Mouse (Mus musculus): Measurements from ENCODE around the gene Rptor. TPM values are rescaled to one million over a fixed set of nuclear protein-coding genes. Genes with fewer than 3 reads are reported as not detected.

Rptor gene
- polyA plus RNA-seq, 1 experiment from 2014 or later = 18.3 TPM

DNA sequence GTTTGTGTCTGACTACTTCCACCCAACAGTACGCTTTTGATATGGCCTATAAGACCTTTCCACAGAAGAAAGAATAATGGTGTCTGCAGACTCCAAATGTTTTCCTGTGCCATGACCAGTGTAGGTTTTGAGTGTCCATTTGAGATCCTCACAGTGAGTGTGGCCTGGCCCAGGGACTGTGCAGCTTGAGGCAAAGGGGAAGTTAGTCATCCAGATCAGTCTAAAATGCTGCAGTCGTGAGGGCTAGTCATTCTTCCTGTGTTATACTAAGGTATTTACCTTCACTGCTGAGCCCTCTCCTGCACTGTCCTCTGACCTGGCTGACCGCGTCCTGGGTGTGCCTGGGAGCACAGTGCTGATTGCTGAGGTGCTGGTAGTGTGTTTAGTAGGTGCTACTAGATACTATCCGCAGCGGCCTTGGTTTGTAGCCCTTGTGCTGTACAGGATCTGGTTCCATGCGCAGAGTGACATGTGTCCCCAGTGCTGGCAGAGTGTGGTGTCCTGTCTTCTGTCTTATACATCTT is 211.4 kb downstream of the Rptor start:
- Histone ChIP-seq H3K36me3 (peaks cover 28% of the 10 kb centered on the region), H3K27me3 (no peaks in the 10 kb centered on the region), H3K9me3 (replicated peaks) (no peaks in the 10 kb centered on the region), H3K4me2 (replicated peaks) (no peak overlapping the region), H3K27ac (no peak overlapping the region), H3K9ac (no peak overlapping the region), H3K4me1 (peaks cover 8% of the 10 kb centered on the region; the same call in 1 of the 2 replicates), H3K4me3 (no peak overlapping the region)
- no peak for ATAC-seq (ENCODE audit: low FRiP score)
- WGBS = 93% methylated on average over 7 of the region's 7 CpGs

DNA sequence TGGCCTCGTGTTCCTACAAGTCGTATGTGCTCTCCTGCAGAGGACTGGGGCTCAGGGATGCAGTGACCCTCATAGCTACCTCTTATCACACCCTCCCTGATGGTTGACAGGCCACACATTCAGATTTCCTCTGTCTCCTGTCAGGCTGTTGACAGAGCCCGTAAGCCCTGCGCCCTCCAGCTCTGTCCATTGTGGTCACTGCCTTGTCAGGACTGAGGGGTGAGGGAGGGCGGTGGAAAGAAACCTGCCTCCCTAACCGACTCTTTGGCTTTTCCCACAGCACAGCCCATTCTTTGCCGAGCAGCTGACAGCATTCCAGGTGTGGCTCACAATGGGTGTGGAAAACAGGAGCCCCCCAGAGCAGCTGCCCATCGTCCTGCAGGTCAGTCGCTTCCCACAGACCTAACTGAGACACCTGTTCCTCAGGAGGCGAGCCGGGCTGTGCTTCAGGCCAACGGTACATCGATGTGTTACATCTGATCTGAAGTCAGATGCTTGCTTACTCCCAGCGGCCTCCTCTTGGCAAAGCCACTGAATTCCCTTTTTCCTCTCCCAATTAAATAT is 214.2 kb downstream of the Rptor start:
- peaks cover 38% of the 10 kb centered on the region for H3K36me3 ChIP-seq
- no peak overlapping the region for H3K4me3 ChIP-seq
- ATAC-seq (ENCODE audit: low FRiP score) = no peak
- no peak overlapping the region for H3K27ac ChIP-seq
- H3K9me3 ChIP-seq (replicated peaks) = no peaks in the 10 kb centered on the region
- no peaks in the 10 kb centered on the region for H3K27me3 ChIP-seq
- peaks cover 8% of the 10 kb centered on the region; the same call in 1 of the 2 replicates for H3K4me1 ChIP-seq
- no peak overlapping the region for H3K4me2 ChIP-seq (replicated peaks)
- 86% methylated on average over 14 of the region's 14 CpGs for WGBS
- H3K9ac ChIP-seq = no peak overlapping the region

DNA sequence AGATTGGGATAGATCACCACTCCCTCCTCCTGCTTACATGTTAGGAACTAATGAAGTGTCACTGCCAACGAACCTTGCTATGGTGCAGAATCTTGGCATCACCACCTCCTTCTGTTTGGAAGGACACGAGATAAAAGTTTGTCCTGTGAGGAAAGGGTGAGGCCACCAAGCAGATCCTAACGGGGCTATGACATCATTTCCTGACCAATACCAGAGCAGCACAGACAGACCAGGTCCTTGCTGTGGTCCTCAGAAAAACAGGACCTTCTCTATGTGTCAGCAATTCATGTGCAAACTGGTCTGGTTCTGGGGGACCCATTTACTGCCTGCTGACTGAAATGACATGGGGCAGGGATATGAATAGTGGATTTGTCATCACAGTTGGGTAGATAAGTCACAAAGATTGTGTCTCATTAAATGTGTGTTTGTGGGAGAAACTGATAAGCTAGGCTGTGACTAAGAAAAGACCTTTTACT is 214.7 kb downstream of the Rptor start:
- WGBS = 86% methylated on average over 3 of the region's 3 CpGs
- H3K36me3 ChIP-seq = peaks cover 36% of the 10 kb centered on the region
- no peak overlapping the region for H3K9ac ChIP-seq
- H3K27me3 ChIP-seq = no peaks in the 10 kb centered on the region
- H3K4me1 ChIP-seq = peaks cover 8% of the 10 kb centered on the region; the same call in 1 of the 2 replicates
- H3K4me3 ChIP-seq = no peak overlapping the region
- no peak overlapping the region for H3K4me2 ChIP-seq (replicated peaks)
- ATAC-seq (ENCODE audit: low FRiP score) = no peak
- no peak overlapping the region for H3K27ac ChIP-seq
- H3K9me3 ChIP-seq (replicated peaks) = no peaks in the 10 kb centered on the region

DNA sequence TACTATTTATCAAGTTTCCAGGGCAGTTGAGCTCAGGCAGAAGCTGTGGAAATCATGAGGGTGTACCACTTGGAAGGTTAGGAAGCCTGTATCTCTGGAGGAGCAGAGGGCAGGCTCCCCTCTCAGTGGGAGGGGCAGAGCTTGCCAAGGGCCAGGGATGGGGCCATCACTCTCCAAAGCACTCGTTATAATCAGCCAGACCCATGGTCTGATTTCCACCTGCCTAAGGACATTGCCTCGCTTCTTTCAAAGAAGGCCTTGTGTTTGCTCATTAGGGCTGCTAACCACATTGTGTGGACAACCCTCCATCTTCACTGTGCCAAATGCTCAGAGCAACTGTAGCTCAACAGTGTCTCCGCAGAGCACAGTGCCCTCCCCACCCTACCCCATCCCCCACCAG is 215.2 kb downstream of the Rptor start:
- 62% methylated on average over 3 of the region's 3 CpGs for WGBS
- Histone ChIP-seq H3K27ac (no peak overlapping the region), H3K4me1 (peaks cover 8% of the 10 kb centered on the region; the same call in 1 of the 2 replicates), H3K4me3 (no peak overlapping the region), H3K9ac (no peak overlapping the region), H3K9me3 (replicated peaks) (no peaks in the 10 kb centered on the region), H3K27me3 (no peaks in the 10 kb centered on the region), H3K36me3 (peaks cover 36% of the 10 kb centered on the region), H3K4me2 (replicated peaks) (no peak overlapping the region)
- no peak for ATAC-seq (ENCODE audit: low FRiP score)

DNA sequence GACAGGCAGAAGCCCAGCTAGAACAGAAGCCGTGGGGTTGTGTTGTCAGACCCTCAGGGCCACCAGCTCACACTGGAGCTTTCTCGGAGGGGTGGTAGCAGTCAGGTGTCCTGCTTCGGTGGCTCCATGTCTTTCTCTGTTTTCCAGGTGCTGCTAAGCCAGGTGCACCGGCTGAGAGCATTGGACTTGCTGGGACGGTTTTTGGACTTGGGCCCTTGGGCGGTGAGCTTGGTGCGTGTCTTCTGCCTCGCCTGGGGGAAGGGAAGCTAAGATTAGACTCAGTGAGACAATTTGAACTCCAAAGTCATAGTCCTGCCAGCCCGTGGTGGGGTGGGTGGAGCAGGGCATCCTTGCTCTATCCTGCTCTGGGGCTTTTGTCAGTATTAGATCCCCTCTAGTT is 218.8 kb downstream of the Rptor start:
- no peak overlapping the region for H3K4me2 ChIP-seq (replicated peaks)
- 90% methylated on average over 9 of the region's 9 CpGs for WGBS
- H3K9ac ChIP-seq = no peak overlapping the region
- no peaks in the 10 kb centered on the region for H3K27me3 ChIP-seq
- ATAC-seq (ENCODE audit: low FRiP score) = no peak
- no peak overlapping the region for H3K27ac ChIP-seq
- peaks cover 41% of the 10 kb centered on the region for H3K36me3 ChIP-seq
- no peak overlapping the region for H3K4me3 ChIP-seq
- H3K4me1 ChIP-seq = peaks cover 8% of the 10 kb centered on the region; the same call in 1 of the 2 replicates
- no peaks in the 10 kb centered on the region for H3K9me3 ChIP-seq (replicated peaks)

DNA sequence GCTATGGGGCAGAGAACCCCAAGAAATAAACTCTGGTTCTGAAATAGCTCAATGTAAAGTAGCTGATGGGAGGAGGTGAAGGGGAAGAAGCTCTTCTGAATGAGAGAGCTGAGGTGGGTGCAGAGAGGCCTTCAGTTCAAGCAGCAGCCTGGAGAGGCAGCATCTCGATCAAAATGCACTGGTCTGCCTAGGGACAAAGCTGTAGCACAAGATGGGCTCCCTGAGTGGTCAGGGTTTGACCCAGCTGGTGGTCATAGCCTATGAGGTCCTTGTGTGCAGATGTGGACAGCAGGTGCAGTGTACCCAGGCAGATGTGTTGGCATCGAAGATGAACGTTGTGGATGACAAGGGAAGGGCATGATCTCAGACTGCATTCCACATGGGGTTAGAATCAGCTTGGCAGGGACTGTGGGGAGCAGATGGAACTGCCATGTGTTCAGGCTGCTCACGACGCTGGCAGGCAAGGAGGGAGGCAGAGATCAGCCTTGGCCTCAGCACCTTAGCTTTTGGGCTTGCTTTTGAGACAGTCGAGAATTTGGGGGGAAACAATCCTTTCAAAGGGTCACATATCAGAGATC is 221.5 kb downstream of the Rptor start:
- peaks cover 36% of the 10 kb centered on the region for H3K36me3 ChIP-seq
- H3K4me3 ChIP-seq = no peak overlapping the region
- no peaks in the 10 kb centered on the region for H3K27me3 ChIP-seq
- no peak overlapping the region for H3K4me2 ChIP-seq (replicated peaks)
- no peak overlapping the region for H3K27ac ChIP-seq
- ATAC-seq (ENCODE audit: low FRiP score) = no peak
- H3K9ac ChIP-seq = no peak overlapping the region
- no peaks in the 10 kb centered on the region for H3K9me3 ChIP-seq (replicated peaks)
- no peaks in the 10 kb centered on the region for H3K4me1 ChIP-seq
- WGBS = 84% methylated on average over 6 of the region's 6 CpGs

DNA sequence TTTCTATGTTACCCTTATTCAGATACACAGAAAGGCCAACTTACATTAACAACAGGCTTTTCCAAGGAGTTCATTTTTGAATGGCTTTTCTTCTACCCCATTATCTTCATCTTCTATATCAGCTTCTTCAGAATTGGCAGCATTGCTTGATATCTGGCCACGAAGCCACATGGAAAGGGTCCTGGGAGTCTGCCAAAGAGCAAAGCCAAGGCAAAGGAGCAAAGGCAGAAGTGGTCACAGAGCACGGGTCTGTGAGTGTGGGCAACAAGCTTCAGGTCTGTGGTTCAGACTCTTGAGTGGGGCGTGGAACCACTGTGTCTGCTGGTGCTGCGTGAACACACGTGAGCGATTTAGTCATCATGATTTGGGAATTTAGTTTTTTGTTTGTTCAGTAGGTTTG is 223.1 kb downstream of the Rptor start:
- H3K9ac ChIP-seq = no peak overlapping the region
- 97% methylated on average over 6 of the region's 6 CpGs for WGBS
- H3K4me3 ChIP-seq = no peak overlapping the region
- peaks cover 2% of the 10 kb centered on the region; the same call in 1 of the 2 replicates for H3K4me1 ChIP-seq
- no peaks in the 10 kb centered on the region for H3K27me3 ChIP-seq
- no peak overlapping the region for H3K27ac ChIP-seq
- no peak overlapping the region for H3K4me2 ChIP-seq (replicated peaks)
- ATAC-seq (ENCODE audit: low FRiP score) = no peak
- H3K36me3 ChIP-seq = peaks cover 31% of the 10 kb centered on the region
- H3K9me3 ChIP-seq (replicated peaks) = no peaks in the 10 kb centered on the region

DNA sequence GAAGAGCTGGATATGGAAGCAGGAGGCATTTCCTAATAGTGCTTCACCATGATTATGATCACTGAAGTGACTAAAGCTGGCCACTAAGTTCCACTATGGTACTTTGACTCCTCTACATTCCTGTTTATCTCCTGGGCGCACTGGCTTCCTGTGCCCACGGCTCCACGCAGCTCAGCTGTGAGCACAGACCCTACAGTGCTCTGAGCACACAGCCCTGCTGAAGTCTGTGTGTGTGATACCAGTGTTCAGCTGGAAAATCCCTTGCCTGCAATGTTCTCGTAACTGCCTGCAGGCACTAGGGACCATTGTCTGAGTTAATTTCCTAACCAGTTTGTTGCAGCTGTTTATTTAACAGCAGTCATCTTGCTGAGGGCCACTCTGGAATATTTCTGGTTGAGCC is 223.5 kb downstream of the Rptor start:
- H3K27ac ChIP-seq = no peak overlapping the region
- no peak for ATAC-seq (ENCODE audit: low FRiP score)
- 85% methylated on average over 4 of the region's 4 CpGs for WGBS
- no peak overlapping the region for H3K4me2 ChIP-seq (replicated peaks)
- no peaks in the 10 kb centered on the region for H3K9me3 ChIP-seq (replicated peaks)
- H3K36me3 ChIP-seq = peaks cover 34% of the 10 kb centered on the region
- peaks cover 5% of the 10 kb centered on the region for H3K4me1 ChIP-seq
- H3K9ac ChIP-seq = no peak overlapping the region
- no peak overlapping the region for H3K4me3 ChIP-seq
- H3K27me3 ChIP-seq = no peaks in the 10 kb centered on the region

DNA sequence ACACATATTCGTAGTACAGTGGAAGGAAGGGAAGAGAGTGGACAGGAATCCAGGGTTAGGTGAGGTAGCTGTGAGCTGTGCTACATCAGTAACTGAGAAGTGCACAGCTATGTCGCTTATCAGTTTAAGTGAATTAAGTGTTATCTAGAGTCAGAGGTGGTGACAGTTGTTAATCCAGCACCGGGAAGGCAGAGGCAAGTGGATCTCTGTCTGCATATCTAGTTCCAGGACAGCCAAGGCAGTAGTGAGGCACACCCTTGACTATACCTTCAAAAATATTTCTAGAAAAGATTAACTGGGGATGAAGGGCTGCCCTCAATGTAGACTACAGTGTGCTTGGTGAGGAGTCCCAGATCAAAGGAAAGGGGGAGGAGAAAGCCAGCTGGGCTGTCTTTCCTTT is 226.4 kb downstream of the Rptor start:
- no peaks in the 10 kb centered on the region for H3K27me3 ChIP-seq
- peaks cover 15% of the 10 kb centered on the region for H3K4me1 ChIP-seq
- no peak overlapping the region for H3K9ac ChIP-seq
- no peak overlapping the region for H3K27ac ChIP-seq
- no peaks in the 10 kb centered on the region for H3K9me3 ChIP-seq (replicated peaks)
- WGBS = 95% methylated on average over 3 of the region's 3 CpGs
- no peak overlapping the region for H3K4me3 ChIP-seq
- H3K36me3 ChIP-seq = peaks cover 18% of the 10 kb centered on the region
- no peak overlapping the region for H3K4me2 ChIP-seq (replicated peaks)
- no peak for ATAC-seq (ENCODE audit: low FRiP score)

DNA sequence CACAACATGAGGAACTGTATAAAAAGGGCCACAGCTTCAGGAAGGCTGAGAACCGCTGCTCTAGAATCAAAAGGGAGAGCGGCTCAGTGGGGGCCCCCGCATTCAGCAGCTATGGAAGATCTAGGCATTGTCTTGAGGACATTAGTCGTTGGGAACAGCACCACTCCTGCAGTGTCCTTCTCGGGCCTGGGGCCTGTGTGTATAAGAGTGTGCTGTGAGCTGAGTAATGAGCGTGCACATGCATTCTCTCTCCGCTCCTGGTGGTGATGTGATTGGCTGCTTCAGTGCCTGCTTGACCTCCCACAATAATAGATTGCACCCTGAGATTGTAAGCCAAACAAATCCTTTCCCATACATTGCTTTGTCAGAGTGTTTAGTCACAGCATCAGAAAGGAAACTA is 229.0 kb downstream of the Rptor start:
- Histone ChIP-seq H3K9ac (no peak overlapping the region), H3K36me3 (peaks cover 18% of the 10 kb centered on the region), H3K27ac (peak overlapping the region; percentile 12; the same call in 1 of the 2 replicates), H3K9me3 (replicated peaks) (no peaks in the 10 kb centered on the region), H3K4me2 (replicated peaks) (no peak overlapping the region), H3K4me3 (no peak overlapping the region), H3K27me3 (no peaks in the 10 kb centered on the region), H3K4me1 (peaks cover 18% of the 10 kb centered on the region)
- WGBS = 40% methylated on average over 7 of the region's 7 CpGs
- 0 out of 2 replicates have a peak, but pooled peaks have one; percentile 48 for ATAC-seq (ENCODE audit: low FRiP score)

DNA sequence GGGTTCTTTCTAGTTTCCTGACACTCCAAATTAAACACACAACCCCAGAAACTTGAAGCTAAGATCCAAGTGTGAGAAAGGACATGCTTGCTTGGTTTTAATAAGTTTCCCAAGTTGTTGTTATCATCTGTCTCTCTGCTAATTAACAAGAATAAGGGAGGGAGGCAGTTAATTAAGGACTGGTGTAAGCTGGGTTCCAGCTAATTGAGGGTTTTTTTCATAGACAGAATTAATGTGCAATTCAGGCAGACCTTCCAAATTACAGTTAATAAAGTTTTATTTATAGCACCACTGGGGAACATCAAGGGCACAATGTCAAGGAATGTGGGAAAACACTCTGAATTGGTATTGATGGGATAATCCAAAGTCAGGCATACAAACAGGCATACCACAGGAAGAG is 230.6 kb downstream of the Rptor start:
- H3K9ac ChIP-seq = no peak overlapping the region
- H3K4me2 ChIP-seq (replicated peaks) = no peak overlapping the region
- H3K4me1 ChIP-seq = peaks cover 18% of the 10 kb centered on the region
- H3K36me3 ChIP-seq = peaks cover 14% of the 10 kb centered on the region
- no peaks in the 10 kb centered on the region for H3K27me3 ChIP-seq
- no peak for ATAC-seq (ENCODE audit: low FRiP score)
- no peaks in the 10 kb centered on the region for H3K9me3 ChIP-seq (replicated peaks)
- H3K4me3 ChIP-seq = no peak overlapping the region
- H3K27ac ChIP-seq = no peak overlapping the region

DNA sequence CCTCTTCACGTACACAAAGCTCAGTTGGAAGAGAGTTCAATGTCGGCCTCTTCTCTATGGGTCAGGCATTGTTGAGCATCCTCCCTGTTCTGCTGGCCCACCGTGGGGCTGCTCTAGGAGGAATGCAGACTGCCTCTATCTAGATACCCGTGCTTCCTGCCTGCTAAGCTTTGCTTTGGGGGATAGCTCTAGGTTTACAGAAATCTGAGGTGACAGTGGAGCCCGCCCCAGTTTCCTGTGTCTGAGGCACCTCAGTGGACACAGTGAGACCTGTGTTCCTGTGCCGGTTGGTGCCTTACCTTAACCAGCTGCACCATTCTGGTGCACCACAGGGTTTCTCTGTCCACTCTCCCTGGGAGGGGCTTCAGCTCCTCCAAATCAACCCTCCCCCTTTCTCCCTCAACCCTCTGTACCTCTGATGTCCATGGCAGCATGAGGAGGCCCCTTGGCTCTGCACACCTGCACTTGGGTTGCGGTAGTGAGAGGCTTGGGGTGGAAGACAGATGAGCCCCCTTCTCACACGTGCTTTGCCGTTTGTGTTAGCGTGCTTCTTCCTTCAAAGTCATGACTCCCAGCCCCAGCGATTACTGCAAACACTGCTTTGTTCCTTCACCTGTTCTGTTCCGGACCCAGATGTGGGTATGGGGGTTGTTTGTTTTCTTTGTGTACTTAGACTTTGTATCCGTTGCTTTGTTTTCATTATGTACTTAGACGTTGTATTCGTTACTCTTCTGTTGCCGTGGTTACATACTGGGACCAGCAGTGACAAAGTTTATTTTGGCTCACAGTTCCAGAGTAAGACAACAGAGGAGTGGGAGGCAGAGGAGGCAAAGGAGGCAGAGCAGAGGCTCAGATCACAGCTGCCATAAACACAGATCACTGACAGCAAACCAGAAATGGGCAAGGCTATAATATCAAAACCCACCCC is 231.4 kb downstream of the Rptor start:
- Histone ChIP-seq H3K4me1 (peaks cover 18% of the 10 kb centered on the region), H3K9me3 (replicated peaks) (no peaks in the 10 kb centered on the region), H3K4me2 (replicated peaks) (no peak overlapping the region), H3K4me3 (no peak overlapping the region), H3K27me3 (no peaks in the 10 kb centered on the region), H3K27ac (no peak overlapping the region), H3K36me3 (0 out of 2 replicates have a peak, but pooled peaks cover 7% of the 10 kb centered on the region), H3K9ac (no peak overlapping the region)
- ATAC-seq (ENCODE audit: low FRiP score) = no peak
- WGBS = 66% methylated on average over 16 of the region's 16 CpGs
